Mouse (Mus musculus) stomach, postnatal 0 days (tissue): ENCODE results near the gene Pgm2.

Experiments
- CTCF ChIP-seq: IDR thresholded peaks from 2 replicates; pipeline ENCODE4 v1.5.1; 2016; ENCODE audit warnings: antibody characterized with exemption, low read depth, mild to moderate bottlenecking, moderate library complexity
- EP300 ChIP-seq: optimal IDR thresholded peaks from 2 replicates; pipeline ENCODE3; 2016; ENCODE audit warnings: antibody characterized with exemption

GRCm38 (mm10) chr5:64144315-64144714, 51.6 kb downstream of the Pgm2 start:
- no peak for TF ChIP-seq CTCF
- no peak for TF ChIP-seq EP300
